Mouse (Mus musculus) erythroblast, adult 5-6 weeks (primary cell): Measurements from ENCODE around the gene Gtf2h2. TPM values are rescaled to one million over a fixed set of nuclear protein-coding genes. Genes with fewer than 3 reads are reported as not detected.
"Not testable (repeated sequence)": the region's sequence is repeated elsewhere in the genome, so short reads cannot be mapped to it uniquely, and the experiment has no call there.

ENCODE experiments used
- ATAC-seq: replicated peaks from 2 replicates; pipeline ENCODE4 v1.8.0; 2016; ENCODE audit warnings: moderate number of reproducible peaks, mild to moderate bottlenecking, moderate TSS enrichment, inconsistent platforms; ENCODE audit not compliant: poor library complexity, low FRiP score, severe bottlenecking
- total RNA-seq, 2 experiments: library from RNA; stranded (forward) in 1 of 2; stranded (reverse) in 1 of 2; fragments of 150-400 nt in 1 of 2; fragments of 200-764, 138-1000 nt in 1 of 2; gene quantifications; 2 replicates each; pipeline versions ENCODE4 v1.2.3 to v1.2.4; 2015 to 2017; ENCODE audit warnings: low replicate concordance in 2 of 2

Gtf2h2 gene
- total RNA-seq (2015; ENCODE audit: low replicate concordance) (10.0 and 12.9 TPM in 2 replicates), total RNA-seq (2017; ENCODE audit: low replicate concordance) (28.4 and 47.4 TPM in 2 replicates)

DNA sequence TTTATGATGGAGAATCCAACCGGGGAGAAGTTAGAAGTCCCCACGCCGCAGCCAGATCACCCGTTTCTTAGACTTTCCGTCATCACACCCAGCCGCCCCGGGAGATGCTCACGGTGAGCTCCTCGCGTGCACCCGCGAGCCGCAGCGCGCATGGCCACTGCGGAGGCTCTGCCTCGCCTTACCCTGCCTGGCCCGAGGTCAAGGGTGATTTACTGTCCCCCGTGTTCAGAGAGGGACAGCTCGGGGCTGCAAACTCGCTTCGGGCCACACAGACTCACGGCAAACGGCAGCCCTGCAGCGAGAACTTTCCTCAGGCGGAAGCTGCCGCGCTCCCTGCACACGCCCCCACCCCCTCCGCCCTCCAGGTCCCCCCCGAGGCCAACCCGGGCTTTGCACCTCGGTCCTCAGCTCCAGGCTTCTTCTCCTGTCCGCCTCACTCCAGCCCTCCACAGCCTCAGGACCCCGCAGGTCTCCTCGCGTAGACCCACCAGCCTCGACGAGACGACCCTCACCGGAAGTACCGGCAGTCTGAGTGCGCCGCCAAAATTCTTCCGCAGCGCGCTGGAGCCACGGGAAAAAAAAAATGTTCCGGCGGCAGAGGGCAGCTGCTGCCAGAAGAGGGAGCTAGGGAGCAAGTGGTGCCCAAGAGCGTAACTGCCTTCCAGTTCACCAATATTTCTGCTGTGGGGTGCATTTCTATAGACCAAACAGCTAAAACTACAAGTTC, at the start of gene Gtf2h2:
Gtf2h2 (minus strand) TSS at position 519 of the 727 bp plus-strand sequence.
- peak; percentile 95 for ATAC-seq

DNA sequence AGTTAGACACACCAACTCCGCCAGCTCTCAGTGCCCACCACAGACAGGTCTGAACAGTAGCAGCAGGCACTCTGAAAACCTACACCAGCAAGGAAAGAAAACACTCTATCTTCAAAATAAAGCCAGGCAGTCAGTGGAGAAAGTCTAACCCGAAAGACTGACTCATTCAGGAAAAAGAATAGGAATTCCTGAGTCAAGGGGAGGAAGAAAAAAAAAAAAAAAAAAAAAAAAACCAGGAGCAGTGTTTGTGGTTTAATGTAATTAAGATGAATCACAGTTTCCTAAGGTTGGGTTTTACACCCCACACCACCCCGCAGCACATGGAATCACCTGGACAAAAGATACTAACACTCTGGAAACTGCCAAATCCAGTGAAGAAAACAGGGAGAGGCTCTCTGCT, 43.8 kb upstream of the Gtf2h2 start:
- ATAC-seq: no peak

DNA sequence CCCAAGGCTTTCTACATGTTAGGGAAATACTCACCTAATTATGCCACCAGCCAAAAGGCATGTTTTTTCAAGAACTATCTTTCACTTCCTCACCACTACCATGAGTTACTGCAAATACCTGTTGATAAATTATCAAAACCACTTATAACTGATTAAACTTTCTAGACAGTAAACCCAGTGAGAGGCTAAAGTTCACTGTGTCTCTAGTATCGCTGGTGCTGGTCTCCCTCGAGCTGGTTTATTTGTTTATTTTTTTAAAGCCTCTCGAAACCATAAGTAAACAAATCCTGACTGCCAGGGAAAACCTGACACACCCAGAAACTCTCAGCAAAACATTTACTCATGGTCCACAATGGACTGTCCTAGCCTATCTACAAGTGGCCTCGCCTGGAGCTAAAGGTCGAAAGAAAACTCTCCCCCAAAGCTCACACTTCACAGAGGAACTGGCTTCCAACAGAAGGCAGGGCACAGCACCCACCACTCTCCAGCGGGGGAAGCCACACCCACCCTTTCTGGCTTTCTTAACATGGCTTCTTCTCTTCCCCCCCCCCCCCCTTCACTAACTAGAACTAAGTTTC, 40.5 kb upstream of the Gtf2h2 start:
- ATAC-seq: no peak

DNA sequence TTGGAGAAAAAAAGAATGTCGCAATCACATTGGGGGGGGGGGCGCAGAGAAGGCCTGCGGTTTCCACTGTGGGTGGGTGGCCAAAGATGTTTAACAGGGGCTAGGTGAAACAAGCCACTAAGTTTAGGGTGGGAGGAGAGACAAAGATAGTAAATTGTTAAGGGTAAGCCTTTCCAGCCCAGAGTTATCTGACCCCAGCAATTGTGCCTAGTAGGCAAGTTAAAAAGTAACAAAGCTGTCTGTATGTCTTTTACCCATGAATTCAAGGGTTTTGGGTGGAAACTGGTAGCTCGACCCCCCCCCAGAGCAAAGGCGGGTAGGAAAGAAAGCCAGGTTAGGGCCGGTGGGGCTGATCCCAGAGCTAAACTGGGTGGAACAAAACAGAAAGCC, 34.3 kb upstream of the Gtf2h2 start:
- ATAC-seq: no peak

DNA sequence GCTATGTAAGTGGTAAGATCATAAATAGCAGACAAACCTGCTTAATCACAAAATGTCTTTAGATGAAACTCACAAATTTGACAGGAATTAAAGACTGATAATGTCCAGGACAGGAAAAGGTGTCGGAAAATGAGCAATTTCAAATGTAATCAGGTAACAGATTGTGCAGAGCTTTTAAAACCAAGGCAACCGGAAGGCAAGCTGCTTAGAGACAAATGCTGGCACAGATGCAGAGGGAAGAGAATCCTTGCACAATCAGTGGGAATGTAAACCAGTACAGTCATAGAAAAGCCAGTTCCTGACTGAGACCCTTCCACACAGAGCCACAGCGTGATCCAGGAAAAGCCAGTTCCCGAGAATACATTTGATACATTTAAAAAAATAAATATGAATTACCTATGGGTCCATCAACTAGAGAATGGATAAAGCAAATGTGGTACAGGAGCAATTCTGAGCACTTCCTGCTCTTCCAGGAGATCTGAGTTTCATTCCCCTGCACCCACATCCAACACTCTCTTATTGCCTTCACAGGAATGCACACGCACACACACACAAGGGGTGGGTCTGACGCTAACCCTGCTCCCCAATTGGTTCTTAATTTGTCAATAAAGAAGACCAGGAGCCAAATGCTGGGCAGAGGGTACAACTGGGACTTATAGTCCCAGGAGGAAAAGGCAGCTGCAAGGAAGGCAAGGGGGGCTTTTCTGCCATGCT, 33.7 kb upstream of the Gtf2h2 start:
- no peak for ATAC-seq

DNA sequence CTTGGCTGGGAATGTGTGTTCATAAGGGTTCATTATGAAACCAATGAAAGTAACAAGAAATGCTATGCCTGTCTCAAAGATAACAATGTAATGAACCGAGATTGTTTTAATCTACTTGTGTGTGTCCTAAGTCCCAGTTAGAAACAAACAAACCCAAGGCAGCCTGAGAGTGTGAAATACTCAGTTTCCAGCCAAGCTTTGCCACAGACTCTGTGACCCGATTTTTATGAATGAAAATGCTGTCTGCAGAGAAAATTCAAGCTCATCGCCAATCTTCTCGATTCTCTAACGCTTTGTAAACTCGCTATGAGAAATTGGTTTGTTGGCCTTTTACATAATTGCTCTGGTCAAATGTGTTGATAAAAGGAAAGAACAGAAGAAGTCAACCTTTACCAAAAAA, 32.5 kb upstream of the Gtf2h2 start:
- no peak for ATAC-seq

DNA sequence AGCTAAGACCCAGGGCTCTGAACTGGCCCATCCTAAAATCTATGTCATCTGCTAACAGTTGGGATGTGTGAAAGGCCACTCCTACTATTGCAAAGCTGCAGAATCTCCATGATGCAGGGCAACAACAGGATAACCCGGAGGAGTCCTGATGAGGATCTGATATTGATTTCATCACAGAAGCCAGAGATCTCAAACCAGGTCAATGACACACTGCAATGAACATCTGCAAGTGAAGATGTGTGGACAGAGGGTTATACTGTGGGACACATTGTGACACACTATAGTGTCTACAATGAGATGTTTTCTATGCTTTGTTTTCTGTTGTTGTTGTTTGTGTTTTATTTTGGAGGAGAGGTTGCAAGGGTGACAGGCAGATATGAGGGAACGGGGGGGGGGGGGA, 31.3 kb upstream of the Gtf2h2 start:
- no peak for ATAC-seq

DNA sequence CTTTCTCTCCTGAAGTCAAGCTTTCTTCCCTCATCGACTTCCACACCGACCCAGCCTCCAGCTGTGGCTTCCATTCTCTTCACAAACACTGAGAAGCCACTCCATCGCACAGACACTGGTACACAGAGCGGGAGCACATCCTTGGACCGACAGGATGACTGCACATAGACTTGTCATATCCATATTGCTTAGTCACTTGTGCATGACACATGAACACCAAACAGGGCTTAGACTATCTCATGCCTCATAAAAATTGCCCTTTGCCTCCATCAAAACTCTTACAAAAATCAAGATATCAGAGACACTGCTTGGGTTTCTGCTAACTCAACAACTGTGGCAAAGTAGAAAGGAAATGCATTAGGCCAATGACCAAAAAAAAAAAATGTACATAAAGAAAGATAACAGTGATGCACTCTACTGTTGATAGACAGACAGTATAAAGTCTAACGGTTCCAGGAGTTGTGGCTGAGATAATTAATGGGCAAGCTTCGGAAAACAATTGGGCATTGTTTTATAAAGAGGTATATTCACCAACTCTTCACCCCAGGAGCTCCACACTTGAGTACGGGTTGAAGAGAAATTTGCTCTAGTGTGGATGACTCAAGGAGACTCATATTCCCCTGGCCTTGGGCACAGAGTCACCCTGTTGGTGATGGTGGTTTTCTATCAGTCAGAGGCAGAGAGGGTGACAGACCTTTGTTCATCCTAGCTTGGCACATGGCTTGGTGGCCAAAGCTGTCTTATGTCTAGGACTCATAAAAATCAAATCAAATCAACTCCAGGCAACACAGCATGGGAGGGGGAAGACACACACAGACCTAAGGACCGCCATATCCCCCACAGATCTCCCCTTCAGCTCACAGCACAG, 29.6 kb upstream of the Gtf2h2 start:
- ATAC-seq: no peak

DNA sequence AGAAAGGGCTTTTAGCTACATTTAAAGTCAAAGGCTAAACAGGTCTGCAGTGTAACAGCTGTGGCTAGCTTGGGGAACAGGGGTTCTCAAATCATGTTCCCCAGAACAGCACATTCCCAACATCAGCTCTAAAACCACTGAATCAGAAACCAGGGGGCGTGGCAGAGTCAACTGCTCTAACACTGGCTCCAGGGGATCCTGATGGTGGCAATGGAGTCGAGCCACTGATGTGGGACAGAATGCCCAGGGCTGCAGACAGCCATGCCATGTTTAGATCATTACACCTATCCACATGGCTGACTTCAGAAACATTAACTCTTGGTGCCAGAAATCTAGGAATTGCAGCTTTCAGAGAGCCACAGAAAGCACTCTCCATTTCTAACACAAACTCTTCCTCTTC, 26.8 kb upstream of the Gtf2h2 start:
- ATAC-seq: no peak

DNA sequence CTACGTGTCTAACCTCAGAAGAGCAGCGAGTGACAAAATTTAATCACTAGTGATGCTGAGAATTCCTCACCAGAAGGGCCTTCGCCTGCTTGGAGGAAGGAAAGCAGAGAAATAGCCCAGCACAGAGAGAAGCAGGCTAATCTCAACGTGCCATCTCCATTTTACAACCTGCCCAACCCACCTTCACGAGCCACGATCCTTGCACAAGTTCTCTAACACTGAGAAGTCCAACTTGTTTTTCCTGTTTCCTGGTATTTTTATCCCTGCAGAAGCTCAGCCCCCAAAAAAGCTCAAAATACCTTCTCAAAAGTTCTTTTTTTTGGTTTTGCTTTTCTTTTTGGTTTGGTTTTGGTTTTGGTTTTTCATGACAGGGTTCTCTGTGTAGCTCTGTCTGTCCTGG, 25.8 kb upstream of the Gtf2h2 start:
- ATAC-seq: no peak

DNA sequence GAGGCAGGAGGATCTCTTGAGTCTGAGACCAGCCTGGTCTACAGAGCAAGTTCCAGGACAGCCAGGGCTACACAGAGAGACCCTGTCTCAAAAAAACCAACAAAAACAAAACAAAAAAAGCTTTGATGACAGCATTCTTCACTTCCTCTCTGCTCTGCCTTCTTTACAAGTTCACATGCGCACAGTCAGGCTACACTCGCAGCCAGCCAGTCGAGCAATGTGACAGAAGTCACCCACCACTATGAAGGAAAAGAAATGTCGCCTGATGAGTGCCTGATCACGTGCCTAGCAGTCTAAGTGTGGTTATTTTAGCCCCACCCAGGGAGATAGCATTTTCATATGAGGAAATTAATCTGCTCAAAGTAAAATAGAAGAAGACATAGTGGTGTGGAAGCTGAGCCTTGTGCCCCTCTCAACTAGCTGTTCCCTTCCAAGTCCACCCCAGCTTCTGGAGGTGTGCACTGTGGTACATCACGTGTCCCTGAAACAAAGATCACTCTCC, 25.3 kb upstream of the Gtf2h2 start:
- ATAC-seq: no peak

DNA sequence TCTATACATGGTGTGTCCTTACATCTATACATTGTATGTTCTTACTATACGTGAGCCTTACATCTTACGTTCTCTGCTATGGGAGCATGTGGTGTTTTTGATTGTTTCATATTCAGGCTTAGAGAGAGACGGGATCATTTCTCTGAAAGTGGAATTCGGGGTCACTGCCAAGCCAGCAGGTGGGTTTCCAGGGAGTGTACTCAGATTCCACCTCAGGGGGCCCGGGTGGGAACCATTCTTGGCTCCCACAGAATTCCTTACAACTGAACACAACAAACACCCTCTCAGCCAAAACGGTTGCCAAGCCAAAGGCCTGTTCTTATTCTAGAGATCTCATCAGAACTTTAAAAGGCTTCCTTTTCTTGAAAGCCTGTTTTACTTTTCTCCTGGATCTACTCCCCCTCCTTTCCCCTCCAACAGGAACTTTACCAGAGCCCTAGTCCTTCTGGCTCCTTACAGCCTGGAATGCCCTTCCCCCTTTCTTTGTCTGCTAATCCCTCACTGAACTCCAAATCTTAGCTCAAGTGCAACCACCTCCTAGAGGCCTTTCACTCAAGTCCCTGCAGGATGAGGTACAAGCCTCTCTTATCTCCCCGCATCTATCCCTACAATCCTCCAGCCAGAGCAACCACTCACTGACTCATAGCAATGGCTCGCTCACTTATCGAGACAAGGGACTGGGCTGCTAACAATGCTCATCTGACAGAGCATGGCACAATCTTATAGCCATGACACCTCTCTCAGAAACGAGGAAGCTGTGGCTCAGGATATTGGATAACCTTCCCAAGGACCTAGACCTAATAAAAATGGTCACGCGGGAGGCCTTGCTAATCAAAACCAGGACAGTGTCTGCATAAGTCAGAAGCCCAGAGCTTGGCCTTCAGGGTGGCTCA, 24.1 kb upstream of the Gtf2h2 start:
- ATAC-seq: no peak

DNA sequence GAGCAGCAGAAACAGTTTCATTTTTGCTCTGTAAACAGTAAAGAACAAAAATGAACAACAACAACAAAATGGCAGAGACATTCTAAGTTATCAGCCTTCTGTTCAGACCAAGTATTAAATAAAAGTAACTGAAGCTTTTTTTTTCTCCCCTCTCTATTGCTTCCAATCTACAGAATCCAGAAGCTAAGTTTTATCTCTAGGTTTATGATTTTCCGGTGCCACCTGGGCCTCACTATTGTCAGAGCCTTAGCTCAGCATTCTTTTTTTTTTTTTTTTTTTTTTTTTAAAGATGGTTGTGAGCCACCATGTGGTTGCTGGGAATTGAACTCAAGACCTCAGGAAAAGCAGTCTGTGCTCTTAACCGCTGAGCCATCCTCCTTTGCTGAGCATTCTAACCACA, 20.4 kb upstream of the Gtf2h2 start:
- no peak for ATAC-seq

DNA sequence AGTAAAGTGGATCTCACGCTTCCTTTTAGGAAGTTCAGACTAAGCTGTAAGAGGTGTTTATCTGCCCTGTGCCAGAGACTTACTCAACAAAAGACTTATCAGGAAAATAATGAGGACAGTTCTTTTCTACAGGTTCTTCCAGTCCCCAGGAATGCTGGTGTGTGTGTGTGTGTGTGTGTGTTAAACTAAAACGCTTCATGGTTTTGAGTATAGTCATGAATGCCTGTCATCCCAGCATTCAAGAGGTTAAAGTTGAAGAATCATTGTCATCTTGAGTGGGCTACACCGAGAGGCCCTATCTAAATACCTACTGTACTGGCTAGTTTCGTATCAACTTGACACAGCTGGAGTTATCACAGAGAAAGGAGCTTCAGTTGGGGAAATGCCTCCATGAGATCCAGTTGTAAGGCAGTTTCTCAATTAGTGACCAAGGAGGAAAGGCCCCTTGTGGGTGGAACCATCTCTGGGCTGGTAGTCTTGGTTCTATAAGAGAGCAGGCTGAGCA, 19.5 kb upstream of the Gtf2h2 start:
- no peak for ATAC-seq

DNA sequence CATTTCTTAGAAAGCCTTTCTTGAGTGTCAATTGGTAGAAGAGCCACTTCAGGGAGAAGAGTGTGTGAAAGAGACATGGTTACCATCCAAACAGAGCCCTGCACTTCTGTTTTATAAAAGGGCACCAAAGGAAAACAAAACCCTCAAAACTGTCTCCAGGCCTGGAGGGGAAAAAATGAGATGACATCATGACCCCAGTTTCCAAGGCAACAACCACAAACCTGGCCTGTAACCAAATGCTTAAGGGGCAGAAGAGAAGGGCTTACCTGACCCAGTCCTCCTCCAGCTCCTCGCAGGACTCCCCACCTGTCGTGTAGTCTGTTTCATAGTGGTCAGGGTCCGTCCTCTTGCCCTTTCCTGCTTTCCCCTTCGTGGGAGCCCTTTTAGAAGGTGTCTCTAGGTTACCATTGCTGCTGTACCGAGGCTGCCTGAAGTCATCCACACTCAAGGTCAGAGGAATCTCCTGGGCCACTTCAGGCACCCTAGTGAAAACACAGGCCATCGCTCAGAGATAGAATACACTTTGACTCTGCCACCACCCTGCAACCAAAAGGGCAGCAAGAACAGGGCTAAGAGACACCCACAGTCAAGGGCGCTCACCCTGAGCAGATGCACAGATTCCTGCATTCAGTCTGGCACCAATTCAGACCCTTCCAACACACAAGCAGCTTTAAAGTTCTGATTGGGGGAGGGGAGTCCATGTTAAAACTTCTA, 18.9 kb upstream of the Gtf2h2 start:
- no peak for ATAC-seq

DNA sequence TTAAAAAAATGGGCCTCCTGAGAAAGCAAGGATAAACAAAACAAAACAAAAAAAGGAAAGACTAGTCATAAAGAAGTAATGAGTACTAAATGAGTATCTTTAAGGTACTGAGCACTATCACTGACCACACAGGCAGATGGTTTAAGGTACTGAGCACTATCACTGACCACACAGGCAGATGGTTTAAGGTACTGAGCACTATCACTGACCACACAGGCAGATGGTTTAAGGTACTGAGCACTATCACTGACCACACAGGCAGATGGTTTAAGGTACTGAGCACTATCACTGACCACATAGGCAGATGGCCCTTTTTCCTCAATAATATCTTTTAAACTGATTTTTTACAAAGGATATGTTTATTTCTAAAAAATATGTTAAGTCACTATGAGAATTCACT, 7.2 kb upstream of the Gtf2h2 start:
- not testable (repeated sequence) for ATAC-seq

DNA sequence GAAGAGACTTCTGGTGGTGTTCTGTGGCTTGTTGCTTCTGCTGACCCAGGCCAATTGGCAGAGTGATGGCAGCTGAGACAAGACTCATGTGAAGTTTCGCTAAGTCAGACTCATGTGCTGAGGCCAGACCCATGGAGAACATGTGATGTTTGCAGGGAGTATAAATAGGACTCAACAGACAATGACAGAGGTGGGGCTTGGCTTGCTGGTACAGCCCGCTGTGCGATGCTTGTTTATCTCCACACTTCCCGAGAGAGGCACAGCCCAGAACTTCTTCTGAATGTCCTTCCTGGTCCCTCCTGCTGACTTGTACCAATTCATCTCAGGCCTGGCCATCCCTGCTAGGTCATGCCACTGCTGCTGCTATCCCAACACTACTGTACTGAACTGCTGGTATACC, 3.0 kb upstream of the Gtf2h2 start:
- ATAC-seq: no peak

DNA sequence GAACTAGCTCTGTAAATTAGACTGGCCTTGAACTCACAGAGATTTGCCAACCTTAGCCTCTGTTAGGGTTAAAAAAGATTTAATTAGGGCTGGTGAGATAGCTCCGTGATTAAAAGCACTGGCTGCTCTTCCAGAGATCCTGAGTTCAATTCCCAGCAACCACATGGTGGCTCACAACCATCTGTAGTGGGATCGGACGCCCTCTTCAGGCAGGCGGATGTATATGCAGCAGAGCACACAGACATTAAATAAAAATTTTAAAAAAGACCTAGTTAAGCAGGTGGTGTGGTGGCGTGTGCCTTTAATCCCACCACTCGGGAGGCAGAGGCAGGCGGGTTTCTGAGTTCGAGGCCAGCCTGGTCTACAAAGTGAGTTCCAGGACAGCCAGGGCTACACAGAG, 2.0 kb upstream of the Gtf2h2 start:
- ATAC-seq: not testable (repeated sequence)
